Mouse (Mus musculus) thymus, adult 2 months (tissue): Measurements from ENCODE around the gene Cryba4. TPM values are rescaled to one million over a fixed set of nuclear protein-coding genes. Genes with fewer than 3 reads are reported as not detected.

Experiments used
- DNase-seq: peaks from one replicate; pipeline ENCODE4 v3.0.0; 2021
- H3K27ac ChIP-seq: fragments of 200-500 bp; 2 replicates; pipeline ENCODE4 v1.5.1; 2012; ENCODE audit warnings: low read length, control low read depth; ENCODE audit not compliant: control insufficient read depth, insufficient read depth
- H3K27me3 ChIP-seq: fragments of 200-500 bp; 2 replicates; pipeline ENCODE4 v1.6.1; 2012; ENCODE audit warnings: mild to moderate bottlenecking, low read length, moderate library complexity, mixed read lengths; ENCODE audit not compliant: control insufficient read depth, insufficient read depth
- H3K36me3 ChIP-seq: fragments of 200-500 bp; 2 replicates; pipeline ENCODE4 v1.6.1; 2012; ENCODE audit warnings: mild to moderate bottlenecking, low read length, moderate library complexity; ENCODE audit not compliant: control insufficient read depth, insufficient read depth
- H3K4me1 ChIP-seq: fragments of 200-500 bp; replicated peaks from 2 replicates; pipeline ENCODE4 v1.6.1; 2012; ENCODE audit warnings: low read length; ENCODE audit not compliant: control insufficient read depth, insufficient read depth
- H3K4me3 ChIP-seq: fragments of 200-500 bp; 2 replicates; pipeline ENCODE4 v1.5.1; 2012; ENCODE audit warnings: mild to moderate bottlenecking, low read length, control low read depth, moderate library complexity; ENCODE audit not compliant: control insufficient read depth, insufficient read depth
- CTCF ChIP-seq: fragments of 200-500 bp; IDR thresholded peaks from 2 replicates; pipeline ENCODE4 v1.5.1; 2012; ENCODE audit warnings: mild to moderate bottlenecking, control low read depth, low read length, moderate library complexity, borderline replicate concordance; ENCODE audit not compliant: control insufficient read depth, poor library complexity, insufficient read depth; ENCODE audit errors: extremely low read depth
- POLR2A ChIP-seq: fragments of 200-500 bp; IDR thresholded peaks from 2 replicates; pipeline ENCODE4 v1.6.1; 2012; ENCODE audit warnings: mild to moderate bottlenecking, low read length, control low read depth, moderate library complexity; ENCODE audit not compliant: control insufficient read depth, poor library complexity, insufficient read depth; ENCODE audit errors: extremely low read depth
- WGBS: fragments of 180-500 bp; shearing (Covaris S2); methylation state at CpG from one replicate; pipeline ENCODE4 v1.1.7; 2018; 5-methylcytosine and 5-hydroxymethylcytosine counted together
- polyA plus RNA-seq: library from polyadenylated mRNA; depleted of rRNA; stranded (reverse); fragments of >200 nt; gene quantifications from 2 replicates; pipeline ENCODE4 v1.2.3, GENCODE M21; 2012; rRNA removed

The Cryba4 gene
- polyA plus RNA-seq = 0.41 and 3.1 TPM in 2 replicates

GRCm38 (mm10) chr5:112252400-112252799, at the start of gene Cryba4:
Gene Cryba4 (minus strand): TSS chr5:112252518.
- peaks cover 13% of the 10 kb centered on the region for H3K4me1 ChIP-seq
- TF ChIP-seq POLR2A (no peak), CTCF (no peak)
- no peaks in the 10 kb centered on the region for H3K27me3 ChIP-seq
- no peak within 1 kb of the TSS for H3K4me3 ChIP-seq
- DNase-seq = no peak
- no peak within 1 kb of the TSS for H3K27ac ChIP-seq
- 92% methylated on average over 2 of the region's 2 CpGs for WGBS
- no peaks in the 10 kb centered on the region for H3K36me3 ChIP-seq

- WGBS = 64% methylated on average over 4 of the region's 4 CpGs
- TF ChIP-seq CTCF (no peak), POLR2A (no peak)
- H3K27me3 ChIP-seq = no peaks in the 10 kb centered on the region
- no peaks in the 10 kb centered on the region for H3K36me3 ChIP-seq
- H3K4me1 ChIP-seq = peaks cover 59% of the 10 kb centered on the region
- H3K4me3 ChIP-seq = no peak overlapping the region
- DNase-seq = no peak
- peak overlapping the region; percentile 29; the same call in 1 of the 2 replicates for H3K27ac ChIP-seq
Measured at GRCm38 (mm10) chr5:112301694-112302093, 49.4 kb upstream of the Cryba4 start.

DNA sequence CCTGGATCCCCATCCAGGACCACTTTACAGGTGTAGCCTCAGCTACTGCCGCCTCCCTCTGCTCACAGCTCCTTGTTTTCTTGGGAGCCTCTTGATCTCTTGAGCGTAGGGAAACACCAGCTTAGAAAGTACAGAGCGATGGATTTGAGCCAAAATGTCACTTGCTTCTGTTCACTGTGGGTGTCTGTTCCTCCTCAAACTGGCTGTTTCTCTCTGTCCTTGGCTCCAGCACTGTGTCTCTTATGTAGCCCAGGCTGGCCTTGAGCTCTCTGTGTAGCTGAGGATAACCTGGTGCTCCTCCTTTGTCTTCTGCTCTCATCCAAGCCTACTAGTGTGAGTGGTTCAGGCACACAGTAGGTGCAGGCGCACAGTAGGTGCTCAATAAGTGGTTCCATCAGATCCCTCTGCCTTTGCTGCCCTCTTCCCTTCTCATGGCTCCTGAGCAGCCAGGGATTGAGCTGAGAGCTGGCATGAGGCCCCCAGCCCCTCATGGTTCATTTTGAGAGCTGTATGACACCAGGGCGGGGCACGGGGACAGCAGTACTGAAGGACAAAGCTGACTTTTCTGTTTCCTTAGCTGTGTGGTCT, 48.5 kb upstream of the Cryba4 start:
- Histone ChIP-seq H3K27me3 (no peaks in the 10 kb centered on the region), H3K27ac (no peak overlapping the region; the same call in 1 of the 2 replicates), H3K4me1 (peaks cover 66% of the 10 kb centered on the region), H3K4me3 (no peak overlapping the region), H3K36me3 (no peaks in the 10 kb centered on the region)
- TF ChIP-seq POLR2A = no peak
- no peak for TF ChIP-seq CTCF
- 94% methylated on average over 6 of the region's 6 CpGs for WGBS
- no peak for DNase-seq

DNA sequence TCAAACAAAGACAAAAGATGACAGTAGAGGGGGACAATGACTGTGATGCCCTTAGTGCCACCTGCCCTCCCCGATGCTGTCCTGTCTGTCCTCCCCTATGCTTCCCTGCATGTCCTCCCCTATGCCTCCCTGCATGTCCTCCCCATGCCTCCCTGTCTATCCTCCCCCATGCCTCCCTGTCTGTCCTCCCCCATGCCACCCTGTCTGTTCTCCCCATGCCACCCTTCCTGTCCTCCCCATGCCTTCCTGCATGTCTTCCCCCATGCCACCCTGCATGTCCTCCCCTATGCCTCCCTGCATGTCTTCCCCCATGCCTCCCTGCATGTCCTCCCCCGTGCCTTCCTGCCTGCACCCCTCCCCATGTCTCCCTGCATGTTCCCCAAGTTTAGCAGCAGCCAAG, 47.8 kb upstream of the Cryba4 start:
- no peak for DNase-seq
- Histone ChIP-seq H3K4me3 (no peak overlapping the region), H3K27me3 (no peaks in the 10 kb centered on the region), H3K36me3 (no peaks in the 10 kb centered on the region), H3K27ac (no peak overlapping the region), H3K4me1 (peaks cover 69% of the 10 kb centered on the region)
- WGBS = 80% methylated on average over 2 of the region's 2 CpGs
- TF ChIP-seq CTCF (no peak), POLR2A (no peak)

- 84% methylated on average over 4 of the region's 4 CpGs for WGBS
Measured at GRCm38 (mm10) chr5:112299399-112299798, 47.1 kb upstream of the Cryba4 start.

GRCm38 (mm10) chr5:112298226-112298988, 46.1 kb upstream of the Cryba4 start:
- 28% methylated on average over 12 of the region's 12 CpGs for whole genome bisulfite sequencing
- Histone ChIP-seq H3K36me3 (no peaks in the 10 kb centered on the region), H3K4me3 (no peak overlapping the region), H3K27ac (peak overlapping the region; percentile 41), H3K4me1 (peaks cover 69% of the 10 kb centered on the region), H3K27me3 (no peaks in the 10 kb centered on the region)
- DNase-seq = peak; percentile 60
- TF ChIP-seq CTCF (no peak), POLR2A (no peak)

More at GRCm38 (mm10) chr5:112299399-112299798, 47.1 kb upstream of the Cryba4 start:
- Histone ChIP-seq H3K4me3 (no peak overlapping the region), H3K36me3 (no peaks in the 10 kb centered on the region), H3K27me3 (no peaks in the 10 kb centered on the region), H3K4me1 (peaks cover 69% of the 10 kb centered on the region), H3K27ac (no peak overlapping the region)
- no peak for TF ChIP-seq POLR2A
- no peak for TF ChIP-seq CTCF
- DNase-seq = no peak
